Mouse (Mus musculus) erythroblast, embryonic 14.5 days (primary cell): Measurements from ENCODE around the gene Kat5. TPM values are rescaled to one million over a fixed set of nuclear protein-coding genes. Genes with fewer than 3 reads are reported as not detected.

Experiments used
- H3K27me3 ChIP-seq: 2 replicates; pipeline ENCODE4 v1.6.1; 2012; ENCODE audit warnings: inconsistent platforms; ENCODE audit not compliant: control insufficient read depth
- H3K36me3 ChIP-seq: 2 replicates; pipeline ENCODE4 v1.6.1; 2012; ENCODE audit warnings: mild to moderate bottlenecking, inconsistent platforms; ENCODE audit not compliant: control insufficient read depth
- H3K4me1 ChIP-seq: 2 replicates; pipeline ENCODE4 v1.6.1; 2012; ENCODE audit warnings: inconsistent platforms; ENCODE audit not compliant: control insufficient read depth
- H3K4me3 ChIP-seq: replicated peaks from 2 replicates; pipeline ENCODE3; 2012; ENCODE audit warnings: moderate library complexity, mild to moderate bottlenecking, inconsistent platforms
- H3K9me3 ChIP-seq: 2 replicates; pipeline ENCODE4 v1.6.1; 2012; ENCODE audit warnings: low read length, inconsistent platforms, mixed read lengths; ENCODE audit not compliant: control insufficient read depth
- GATA1 ChIP-seq: IDR thresholded peaks from 2 replicates; pipeline ENCODE4 v1.6.1; 2012; ENCODE audit warnings: low read length, inconsistent platforms, mixed read lengths
- TAL1 ChIP-seq: IDR thresholded peaks from 3 replicates; pipeline ENCODE4 v1.6.1; 2012; ENCODE audit warnings: low read length, inconsistent platforms, mixed read lengths
- polyA plus RNA-seq: library from polyadenylated mRNA; stranded (reverse); fragments of >175 nt; gene quantifications from 2 replicates; pipeline ENCODE4 v1.2.3, GENCODE M21; 2012

The Kat5 gene
- 6.0 and 7.0 TPM in 2 replicates for polyA plus RNA-seq

GRCm38 (mm10) chr19:5609547-5610404, at the start of gene Kat5:
TSS of gene Kat5 (minus strand) at chr19:5610237.
- TF ChIP-seq GATA1 (no peak), TAL1 (no peak)
- Histone ChIP-seq H3K36me3 (peaks cover 45% of the 10 kb centered on the region), H3K4me3 (peak within 1 kb of the TSS; percentile 93), H3K4me1 (peaks cover 64% of the 10 kb centered on the region), H3K27me3 (no peaks in the 10 kb centered on the region), H3K9me3 (no peaks in the 10 kb centered on the region)

GRCm38 (mm10) chr19:5654720-5655298, 44.8 kb upstream of the Kat5 start:
- Histone ChIP-seq H3K9me3 (peaks cover 14% of the 10 kb centered on the region), H3K27me3 (peaks cover 7% of the 10 kb centered on the region; the same call in 1 of the 2 replicates), H3K4me1 (peaks cover 44% of the 10 kb centered on the region), H3K4me3 (peak overlapping the region; percentile 14), H3K36me3 (peaks cover 99% of the 10 kb centered on the region)
- TF ChIP-seq TAL1, result no peak
- no peak for TF ChIP-seq GATA1

DNA sequence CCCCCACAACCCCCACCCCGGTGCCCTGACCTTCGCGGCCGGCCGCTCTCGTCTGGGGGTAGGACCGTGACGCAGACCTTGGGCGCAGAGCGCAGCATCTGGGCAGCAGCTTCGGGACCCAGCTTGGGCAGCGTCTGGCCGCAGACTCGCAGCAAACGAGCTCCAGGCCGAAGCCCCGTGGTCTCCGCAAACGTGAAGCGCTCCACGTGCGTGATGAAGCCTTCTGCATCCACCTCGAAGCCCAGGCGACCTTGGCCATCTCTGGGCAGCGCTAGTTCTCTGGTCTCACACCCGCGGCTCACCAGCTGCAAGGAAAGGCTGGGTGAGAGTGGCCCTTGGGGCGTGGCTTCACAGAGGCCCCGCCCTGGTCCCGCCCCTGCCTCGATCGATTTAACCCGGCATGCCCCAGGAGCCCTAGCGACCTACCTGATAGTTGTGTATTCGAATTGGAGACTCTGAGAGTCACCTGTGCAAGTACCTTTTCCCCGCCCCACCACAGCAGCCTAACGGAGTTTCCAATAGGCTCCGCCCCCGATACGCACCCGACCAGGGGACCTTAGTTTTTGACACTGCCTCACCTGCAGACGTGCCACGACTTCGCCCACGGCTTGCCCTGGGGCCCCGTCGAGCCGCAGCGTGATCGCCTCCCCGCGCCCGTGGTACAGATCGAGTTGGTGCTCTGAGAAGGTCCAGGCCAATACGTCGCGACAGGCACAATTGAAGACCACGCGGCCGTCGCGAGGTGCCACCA, 44.1 kb upstream of the Kat5 start:
- Histone ChIP-seq H3K4me3 (peak overlapping the region; percentile 14), H3K36me3 (peaks cover 97% of the 10 kb centered on the region)

GRCm38 (mm10) chr19:5652570-5652969, 42.5 kb upstream of the Kat5 start:
- H3K9me3 ChIP-seq, result peaks cover 14% of the 10 kb centered on the region
- no peak overlapping the region for H3K4me3 ChIP-seq
- TF ChIP-seq TAL1 (no peak), GATA1 (no peak)
- peaks cover 7% of the 10 kb centered on the region; the same call in 1 of the 2 replicates for H3K27me3 ChIP-seq
- peaks cover 56% of the 10 kb centered on the region for H3K4me1 ChIP-seq
- H3K36me3 ChIP-seq, result peaks cover 93% of the 10 kb centered on the region

More for the DNA sequence above, 44.1 kb upstream of the Kat5 start:
- Histone ChIP-seq H3K9me3 (peaks cover 14% of the 10 kb centered on the region), H3K4me1 (peaks cover 44% of the 10 kb centered on the region), H3K27me3 (peaks cover 7% of the 10 kb centered on the region; the same call in 1 of the 2 replicates)
- TF ChIP-seq GATA1 (no peak), TAL1 (no peak)

DNA sequence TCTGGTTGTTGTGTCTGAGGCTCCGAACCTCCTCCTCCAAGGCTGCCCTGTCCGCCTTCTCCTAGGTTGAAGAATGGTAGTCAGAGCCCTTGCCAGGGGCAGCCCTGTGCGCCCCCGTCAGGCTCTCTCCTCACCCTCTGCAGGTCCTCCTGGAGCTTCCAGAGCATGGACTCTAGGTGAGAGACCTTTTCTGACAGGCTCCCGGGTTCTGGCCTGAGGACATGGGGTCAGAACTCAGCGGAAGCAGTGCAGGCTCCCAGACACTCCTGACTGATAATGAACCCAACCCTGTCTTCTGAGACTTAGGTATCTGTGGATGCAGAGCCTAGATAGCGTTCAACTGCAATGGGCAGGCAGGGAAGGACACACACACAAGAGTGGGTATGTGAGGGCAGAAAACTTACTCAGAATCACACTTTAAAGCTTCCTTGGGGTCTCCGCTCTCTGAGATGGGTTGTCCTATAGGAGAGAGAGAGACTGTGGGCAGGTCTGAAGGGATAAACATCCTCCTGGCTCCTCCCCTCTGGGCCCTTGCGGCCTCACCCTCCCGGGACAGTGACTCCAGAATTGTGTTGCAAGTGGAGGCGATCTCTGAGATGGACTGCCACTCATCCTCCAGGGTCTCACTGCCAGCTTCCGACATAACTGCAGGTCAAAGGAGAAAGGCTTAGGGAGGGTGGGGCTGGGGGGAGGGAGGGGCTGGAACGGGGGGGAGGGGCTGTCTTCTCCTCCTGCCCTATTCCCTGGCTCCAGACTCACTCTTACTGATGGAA, 41.7 kb upstream of the Kat5 start:
- Histone ChIP-seq H3K36me3 (peaks cover 94% of the 10 kb centered on the region), H3K9me3 (peaks cover 14% of the 10 kb centered on the region), H3K27me3 (peaks cover 7% of the 10 kb centered on the region; the same call in 1 of the 2 replicates), H3K4me1 (peaks cover 55% of the 10 kb centered on the region), H3K4me3 (no peak overlapping the region)
- TF ChIP-seq TAL1, result no peak
- TF ChIP-seq GATA1, result no peak

DNA sequence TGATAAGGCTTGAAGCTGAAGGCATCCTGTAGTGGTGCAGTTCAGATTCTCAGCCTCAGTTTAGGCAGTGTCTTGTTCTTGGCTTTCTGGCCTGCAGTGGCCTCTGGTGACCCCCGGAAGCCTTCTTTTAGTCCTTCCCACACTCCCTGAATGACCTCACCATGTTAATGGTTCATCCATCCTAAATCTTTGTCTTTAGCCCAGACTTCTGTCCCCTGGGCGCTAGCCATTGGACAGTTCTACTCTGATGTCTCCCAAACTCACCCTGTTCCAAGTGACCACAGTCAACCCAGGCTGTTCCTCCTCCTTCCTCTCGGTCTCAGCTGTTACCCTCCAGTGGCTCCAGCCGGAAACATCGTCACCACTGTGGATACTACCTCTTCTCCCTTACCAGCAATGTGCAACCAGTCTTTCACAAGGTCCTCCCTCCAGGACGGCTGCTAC, 39.3 kb upstream of the Kat5 start:
- Histone ChIP-seq H3K27me3 (no peaks in the 10 kb centered on the region; the same call in 1 of the 2 replicates), H3K4me3 (peak overlapping the region; percentile 54), H3K9me3 (peaks cover 5% of the 10 kb centered on the region), H3K4me1 (peaks cover 49% of the 10 kb centered on the region), H3K36me3 (peaks cover 93% of the 10 kb centered on the region)
- TF ChIP-seq GATA1, result no peak
- TF ChIP-seq TAL1, result no peak

- no peak for TF ChIP-seq TAL1
- TF ChIP-seq GATA1, result no peak
- Histone ChIP-seq H3K4me3 (peak overlapping the region; percentile 54), H3K9me3 (no peaks in the 10 kb centered on the region), H3K4me1 (peaks cover 45% of the 10 kb centered on the region), H3K27me3 (no peaks in the 10 kb centered on the region), H3K36me3 (peaks cover 93% of the 10 kb centered on the region)
Observed at GRCm38 (mm10) chr19:5648401-5649297, 38.6 kb upstream of the Kat5 start.

GRCm38 (mm10) chr19:5647791-5648190, 37.8 kb upstream of the Kat5 start:
- TF ChIP-seq TAL1 (no peak), GATA1 (no peak)
- Histone ChIP-seq H3K9me3 (no peaks in the 10 kb centered on the region), H3K27me3 (no peaks in the 10 kb centered on the region), H3K36me3 (peaks cover 92% of the 10 kb centered on the region), H3K4me1 (peaks cover 45% of the 10 kb centered on the region), H3K4me3 (no peak overlapping the region)
